Mouse (Mus musculus): ENCODE measurements at regions not wholly inside any gene's neighbourhood (a gene's known extent, or its start where the extent isn't known, plus 50 kb on each side); places are given as distances from the start of the nearest gene placed in this dataset.
A peak's percentile ranks its signal among the peaks of the same experiment; 100 is the strongest.

DNA sequence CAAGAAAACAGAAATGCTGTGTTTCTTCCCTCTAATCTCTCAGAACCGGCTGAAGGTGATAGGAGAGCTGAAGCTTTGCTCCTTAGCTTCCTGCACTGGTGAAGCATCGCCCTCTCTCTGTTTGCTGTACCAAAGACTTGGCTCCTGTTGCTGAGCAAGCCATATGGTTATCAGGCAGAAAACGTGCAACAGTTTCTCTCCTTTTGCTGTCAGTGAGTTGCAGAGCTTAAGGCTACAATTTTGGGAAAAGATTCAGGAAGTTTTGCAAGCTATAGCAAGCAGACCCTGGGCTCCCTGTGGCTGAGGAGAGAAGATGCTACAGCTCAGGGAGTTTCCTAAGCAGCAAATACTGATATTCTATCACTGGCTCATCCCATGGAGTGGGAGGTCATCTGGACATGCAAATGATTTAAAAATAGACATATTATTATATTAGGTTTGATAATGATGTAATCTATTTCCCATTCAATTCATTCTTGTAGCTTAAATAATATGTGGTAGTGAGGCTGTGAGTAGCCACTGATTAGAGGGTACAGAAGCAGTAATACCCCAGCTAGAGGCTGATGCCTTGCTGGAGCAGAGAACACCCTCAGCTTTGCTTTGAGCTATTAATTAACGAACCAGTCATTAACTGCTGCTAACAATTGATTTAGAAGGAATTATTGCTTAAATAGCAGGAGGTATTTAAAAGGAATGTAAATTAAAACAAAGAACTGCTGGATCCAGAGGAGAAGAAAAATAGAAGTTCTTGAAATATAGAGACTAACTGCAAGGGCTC lies 240.1 kb upstream of the Emcn start:
- DNase-seq (ENCODE audit: low spot score) = no peak

DNA sequence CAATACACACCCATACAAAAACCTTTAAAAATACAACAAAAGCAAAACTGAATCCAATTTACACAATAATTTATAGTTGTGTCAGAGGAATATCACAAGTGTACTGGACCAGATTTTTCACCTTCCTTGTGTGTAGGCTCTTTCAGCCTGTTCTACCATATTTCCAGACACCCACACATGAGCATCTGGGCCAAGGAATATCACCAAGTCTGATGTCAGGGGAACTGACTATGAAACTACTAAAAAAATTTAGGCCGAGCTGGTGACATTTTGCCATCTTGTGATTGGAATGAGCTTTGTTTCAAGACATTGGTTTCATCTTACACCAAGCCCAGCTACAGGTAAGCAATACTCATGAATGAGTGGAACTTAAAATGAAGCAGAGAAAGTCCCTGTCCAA lies 234.9 kb upstream of the Emcn start:
- no peak for DNase-seq (ENCODE audit: low spot score)

DNA sequence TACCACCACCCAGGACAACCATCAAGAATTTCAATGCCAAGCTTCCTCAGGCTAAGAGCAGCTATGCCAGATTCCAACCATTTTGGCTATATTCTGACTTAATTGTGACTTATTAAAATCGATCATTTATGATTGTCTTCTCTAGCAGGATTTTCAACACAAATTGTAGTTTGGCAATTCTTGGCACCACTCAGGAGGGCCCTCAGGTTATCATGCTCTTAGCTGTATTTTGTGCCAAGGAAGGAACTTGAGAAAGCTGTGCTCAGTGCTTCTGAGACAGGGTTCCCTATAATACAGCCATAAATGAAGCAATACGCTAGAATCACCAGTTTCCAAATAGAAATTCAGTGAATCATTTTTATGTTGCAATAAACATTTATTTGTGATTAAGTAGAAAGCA lies 232.7 kb upstream of the Emcn start:
- no peak for DNase-seq (ENCODE audit: low spot score)

DNA sequence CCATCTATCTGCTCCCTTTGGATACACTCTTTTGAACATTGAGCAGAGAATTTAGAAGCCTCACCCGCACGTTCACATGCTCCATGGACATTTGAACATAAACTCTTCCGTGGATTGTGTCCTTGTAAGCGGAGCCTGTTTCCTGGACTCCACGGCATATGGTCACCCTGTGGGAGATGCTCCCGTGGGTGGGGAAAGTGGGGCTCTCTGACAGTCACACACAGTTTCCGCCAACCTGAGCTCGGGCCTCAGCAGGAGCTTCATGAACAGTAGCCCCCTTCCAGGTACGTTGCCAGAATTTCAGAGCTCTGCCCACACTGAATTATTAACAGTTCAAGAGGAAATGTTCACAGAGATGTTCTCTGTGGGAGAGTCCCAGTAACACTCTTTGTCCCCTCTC lies 231.1 kb upstream of the Emcn start:
- no peak for DNase-seq (ENCODE audit: low spot score)

DNA sequence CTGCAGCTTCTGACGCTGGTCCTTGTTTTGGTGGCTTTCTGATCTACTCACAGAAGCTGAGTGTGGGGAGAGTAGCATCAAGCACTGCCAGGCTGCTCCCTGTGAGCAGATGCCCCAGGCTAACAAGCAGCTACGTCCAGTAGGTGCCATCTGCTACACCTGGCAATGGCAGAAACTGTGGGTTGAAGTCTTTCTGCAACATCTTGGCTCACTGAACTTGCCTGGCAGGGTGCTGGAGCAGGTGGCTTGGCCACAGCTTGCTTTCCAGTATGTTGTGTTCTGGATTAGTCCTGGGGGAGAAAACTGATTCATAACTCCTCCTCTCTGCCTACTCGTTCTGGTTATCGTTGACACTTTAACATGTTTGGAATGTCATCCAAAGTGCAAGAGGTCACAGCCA lies 230.4 kb upstream of the Emcn start:
- peak; percentile 24 for DNase-seq (ENCODE audit: low spot score)

DNA sequence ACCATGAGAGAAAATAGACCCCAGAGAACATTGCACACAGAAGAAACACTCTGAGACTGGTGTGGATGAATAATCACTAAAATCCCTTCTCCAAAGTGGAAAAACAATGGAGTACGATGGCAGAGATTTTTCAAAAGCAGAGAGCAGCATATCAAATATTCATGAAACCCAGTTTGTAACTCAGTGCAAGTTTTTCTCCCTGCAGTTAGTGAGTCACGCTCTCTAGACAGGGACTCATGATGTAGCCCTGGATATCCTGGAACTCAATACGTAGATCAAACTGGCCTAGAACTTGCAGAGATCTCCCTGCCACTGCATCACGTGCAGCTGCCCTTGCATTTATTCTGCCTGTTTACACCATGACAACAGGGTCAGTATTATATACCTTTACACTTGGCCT lies 210.9 kb upstream of the Emcn start:
- no peak for DNase-seq (ENCODE audit: low spot score)

DNA sequence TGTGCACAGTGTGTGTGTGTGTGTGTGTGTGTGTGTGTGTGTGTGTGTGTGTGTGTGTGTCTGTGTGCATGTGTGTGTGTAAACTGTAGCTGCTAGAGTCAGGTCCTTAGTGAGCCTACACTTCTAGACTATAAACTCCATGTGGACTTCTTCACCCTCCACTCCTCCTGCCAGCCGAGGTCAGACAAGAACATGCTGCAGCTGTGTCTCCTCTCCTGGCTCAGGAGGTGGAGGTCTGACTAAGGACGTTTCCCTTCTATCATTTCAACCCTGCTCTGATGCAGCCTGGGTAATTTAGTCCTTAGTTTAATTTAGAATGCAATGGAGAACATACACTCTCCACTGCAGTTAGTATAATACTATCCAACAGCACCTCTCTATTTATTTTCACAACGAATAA lies 198.8 kb upstream of the Emcn start:
- no peak for DNase-seq (ENCODE audit: low spot score)

DNA sequence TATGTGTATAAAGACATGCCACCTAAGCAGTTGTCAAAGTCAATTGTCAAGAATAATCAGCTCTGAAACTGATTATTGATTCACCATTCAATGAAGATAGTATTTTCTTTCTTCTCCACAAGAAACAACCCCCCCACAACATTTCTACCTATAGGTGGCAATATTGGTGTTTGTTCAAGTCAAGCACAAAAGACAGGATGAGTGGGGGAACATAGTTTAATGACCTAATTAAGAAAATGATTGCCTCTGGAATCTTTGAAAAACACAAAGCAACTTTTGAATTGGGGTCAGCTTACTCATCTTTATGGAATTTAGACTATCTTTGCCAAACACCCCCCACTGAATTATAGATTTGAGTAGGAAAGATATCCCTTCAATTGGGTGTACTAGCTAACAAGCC lies 194.8 kb upstream of the Emcn start:
- no peak for DNase-seq (ENCODE audit: low spot score)

DNA sequence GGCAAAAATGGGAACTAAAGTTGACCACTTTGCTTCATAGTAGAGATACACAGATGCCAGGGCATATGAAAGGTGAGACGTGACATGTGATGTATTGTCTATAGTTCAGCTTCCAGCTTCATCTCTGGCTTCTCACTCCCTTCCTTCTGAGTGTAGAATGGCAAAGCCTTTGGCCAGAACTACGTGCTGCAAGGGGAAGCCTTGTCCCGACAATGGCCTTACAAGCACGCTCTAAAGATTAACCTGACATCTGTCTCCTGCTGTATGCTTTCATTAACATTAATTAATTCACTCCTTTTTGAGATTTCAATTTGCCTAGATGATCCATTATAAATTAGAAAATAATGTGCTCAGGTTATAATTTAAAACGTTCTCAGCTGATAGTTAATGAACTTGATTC lies 193.5 kb upstream of the Emcn start:
- DNase-seq (ENCODE audit: low spot score) = no peak

DNA sequence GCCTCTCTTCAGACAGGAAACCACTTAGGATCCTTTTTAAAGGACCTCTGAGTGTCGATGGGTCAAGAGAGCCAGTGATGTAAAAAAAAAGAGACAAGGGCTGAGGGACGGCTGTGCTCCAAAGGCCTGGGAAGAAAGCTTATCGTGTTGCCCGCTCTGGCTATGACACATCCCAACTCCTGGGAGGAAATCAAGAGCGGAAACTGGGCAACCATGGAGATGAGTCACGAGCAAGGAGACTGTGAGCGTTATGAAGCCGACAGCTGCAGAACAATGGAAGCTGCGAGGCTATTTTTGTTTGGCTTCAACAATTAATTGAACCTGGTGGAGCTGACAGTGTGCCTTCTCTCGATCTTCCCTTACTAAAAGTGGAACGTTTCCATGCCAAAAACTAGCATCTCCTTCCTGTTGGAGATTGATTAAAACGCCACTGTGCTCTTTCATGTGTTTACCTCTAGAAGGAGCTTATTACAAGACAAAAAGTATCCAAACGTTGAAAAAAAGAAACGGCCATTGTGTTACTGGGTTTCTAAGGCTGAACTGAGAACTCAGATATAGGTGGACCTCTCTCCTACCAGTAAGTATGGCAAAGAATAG lies 190.4 kb upstream of the Emcn start:
- DNase-seq (ENCODE audit: low spot score) = peak; percentile 57

DNA sequence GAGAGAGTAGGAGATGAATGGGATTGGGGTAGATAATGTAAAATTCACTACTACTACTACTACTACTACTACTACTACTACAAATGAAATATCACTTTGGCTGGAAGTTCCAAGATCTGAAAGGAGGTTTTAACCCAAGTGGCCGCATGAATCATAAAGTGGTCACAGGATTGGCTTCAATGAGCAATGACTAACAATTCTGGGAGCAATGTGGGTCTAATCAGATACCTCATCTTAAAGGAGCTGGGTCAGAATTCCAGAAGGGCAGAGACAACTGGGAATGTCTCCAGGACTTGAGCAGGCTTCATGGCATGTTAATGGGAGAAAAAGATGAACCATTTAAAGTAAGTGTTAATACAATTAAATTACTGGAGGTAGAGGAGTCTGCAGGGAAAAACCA lies 189.4 kb upstream of the Emcn start:
- no peak for DNase-seq (ENCODE audit: low spot score)

DNA sequence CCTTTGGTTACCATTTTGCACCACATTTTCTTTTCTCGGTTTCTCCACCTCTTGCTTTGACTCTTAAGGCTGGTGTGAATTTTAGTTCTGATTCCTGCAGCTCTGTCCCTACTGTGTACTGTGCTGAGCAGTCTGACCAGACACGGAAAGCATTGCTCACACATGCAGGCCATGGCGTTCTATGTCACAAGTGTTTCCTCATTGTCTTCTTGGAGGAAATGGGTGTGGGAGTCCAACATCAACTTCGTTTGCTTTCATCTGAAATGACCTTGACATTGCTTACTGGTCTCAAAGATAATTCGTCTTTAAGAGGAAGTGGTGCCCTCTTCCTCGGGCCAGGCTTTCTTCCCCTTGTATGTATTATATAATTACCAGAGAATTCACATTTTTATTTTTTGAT lies 187.6 kb upstream of the Emcn start:
- no peak for DNase-seq (ENCODE audit: low spot score)

DNA sequence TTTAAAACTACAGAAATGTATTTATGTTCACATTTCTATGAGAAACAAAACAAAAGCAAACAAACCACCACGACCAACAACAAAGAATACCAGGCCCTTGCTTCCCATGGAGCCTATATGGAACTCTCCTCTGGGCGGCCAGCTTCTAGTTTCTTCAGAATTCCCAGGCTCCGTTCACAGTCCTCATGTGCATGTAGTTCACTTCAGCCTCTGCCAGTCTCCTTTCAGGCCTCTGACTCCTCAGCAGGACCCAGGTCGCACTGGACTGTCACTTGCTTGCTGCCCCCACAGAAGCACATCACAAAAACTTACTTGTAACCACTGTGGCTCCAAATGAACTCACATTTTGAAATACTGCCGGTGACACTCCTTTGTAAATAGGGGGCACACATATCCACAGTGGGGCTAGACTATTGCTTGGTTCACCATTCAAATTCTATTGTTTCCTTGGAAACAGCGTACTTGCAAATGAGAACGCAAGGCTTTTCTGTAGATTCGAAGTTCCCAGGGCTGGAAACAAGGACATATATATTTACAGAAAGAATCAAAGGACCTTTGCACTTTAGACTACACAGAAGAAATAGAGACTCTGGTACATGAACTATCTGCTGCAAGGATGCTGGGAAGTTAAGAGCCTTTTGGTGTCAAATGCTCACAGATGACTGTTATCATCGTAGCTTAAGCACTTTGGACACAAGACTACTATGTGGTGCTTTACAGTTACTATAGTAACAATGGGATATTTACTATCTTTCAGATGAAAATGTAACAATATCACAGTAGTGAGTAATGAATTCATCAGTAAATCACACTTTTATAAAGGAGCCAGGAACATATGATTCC lies 186.4 kb upstream of the Emcn start:
- no peak for DNase-seq (ENCODE audit: low spot score)

DNA sequence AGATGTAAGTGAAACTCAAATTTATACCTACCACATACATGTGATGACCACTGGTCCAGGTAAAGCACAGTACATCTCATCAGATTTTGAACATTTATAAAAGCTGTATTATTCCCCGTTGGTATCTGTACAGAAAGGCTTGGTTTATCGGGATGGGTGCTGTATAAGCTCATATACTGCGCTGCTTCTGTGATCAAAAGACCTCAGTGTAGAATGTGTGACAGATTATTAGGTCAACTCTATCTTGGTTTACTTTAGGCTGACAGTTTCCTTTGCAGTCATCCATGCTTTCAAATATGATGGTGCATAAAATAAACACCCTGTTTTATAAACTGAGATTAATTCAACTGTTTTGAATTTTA lies 185.8 kb upstream of the Emcn start:
- no peak for DNase-seq (ENCODE audit: low spot score)

DNA sequence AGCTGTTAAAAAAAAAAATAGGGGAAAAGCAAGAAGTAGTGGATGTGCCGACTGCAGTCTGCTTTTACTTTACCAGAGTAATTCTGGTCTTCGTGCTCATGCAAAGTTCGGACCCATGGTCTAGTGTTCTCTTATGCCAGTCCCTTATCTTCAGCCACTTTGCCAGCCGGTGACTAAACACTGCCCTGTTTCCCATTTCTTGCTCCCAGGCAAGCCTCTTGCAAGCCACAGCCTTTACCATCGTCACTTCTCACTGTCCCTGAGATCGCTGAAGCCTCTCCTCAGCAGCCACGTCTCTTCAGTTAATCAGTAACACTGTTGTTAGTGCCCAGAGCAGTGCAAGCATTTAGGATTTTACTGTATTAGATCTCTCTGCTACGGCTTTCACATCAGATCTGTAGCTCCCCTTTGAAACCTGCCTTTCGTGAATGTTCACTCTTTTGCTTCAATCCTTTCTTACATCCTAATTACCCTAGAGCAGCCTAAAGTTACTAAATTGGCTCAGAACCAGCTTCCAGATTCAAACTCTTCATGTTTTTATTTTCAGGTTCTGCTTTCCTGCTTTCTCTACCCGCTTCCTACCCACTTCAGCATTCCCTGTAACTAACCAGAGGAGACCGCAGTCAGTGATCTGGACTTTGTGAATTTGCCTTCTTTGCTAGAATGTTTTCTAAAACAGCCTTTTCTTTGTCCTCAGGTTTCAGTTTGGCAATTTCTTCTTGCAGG lies 184.5 kb upstream of the Emcn start:
- no peak for DNase-seq (ENCODE audit: low spot score)

DNA sequence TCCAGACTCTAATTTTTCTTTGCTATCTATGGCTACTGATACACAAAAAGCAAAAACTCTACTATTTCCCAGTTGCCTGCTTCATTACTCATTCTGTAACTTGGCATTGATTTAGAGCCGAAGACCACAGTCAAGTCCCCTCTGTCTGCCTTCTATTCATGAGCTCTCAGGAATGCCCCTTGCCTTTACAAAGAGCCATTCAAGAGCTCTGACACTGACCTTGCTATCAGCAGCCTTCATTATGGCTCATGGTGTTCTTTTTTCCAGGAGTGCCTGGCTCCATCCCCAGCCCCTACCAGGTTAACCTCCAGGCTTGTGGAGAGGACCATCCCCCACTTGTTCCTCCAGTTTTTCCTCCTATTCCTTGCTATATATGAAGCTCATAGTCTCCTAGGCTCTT lies 151.8 kb upstream of the Emcn start:
- no peak for DNase-seq (ENCODE audit: low spot score)

DNA sequence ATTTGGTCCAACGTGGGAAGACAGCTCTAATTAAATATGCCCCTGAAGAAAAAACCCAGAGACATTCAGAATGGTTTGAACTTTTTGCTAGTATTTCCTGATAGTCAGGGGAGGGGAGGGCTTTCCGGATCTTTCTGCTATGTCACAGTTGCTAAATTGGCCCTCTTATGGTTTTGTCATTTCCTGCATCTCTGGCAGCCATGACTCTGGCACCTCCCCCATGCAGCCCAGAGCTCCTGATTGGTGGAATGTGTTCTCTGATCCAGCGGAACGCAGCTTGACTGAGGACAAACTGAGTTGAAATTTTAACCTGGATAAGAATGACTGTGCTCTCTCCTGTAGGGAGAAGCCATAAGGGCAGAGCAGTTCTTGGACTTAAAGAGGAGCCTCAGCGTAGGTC lies 150.4 kb upstream of the Emcn start:
- DNase-seq (ENCODE audit: low spot score) = no peak

DNA sequence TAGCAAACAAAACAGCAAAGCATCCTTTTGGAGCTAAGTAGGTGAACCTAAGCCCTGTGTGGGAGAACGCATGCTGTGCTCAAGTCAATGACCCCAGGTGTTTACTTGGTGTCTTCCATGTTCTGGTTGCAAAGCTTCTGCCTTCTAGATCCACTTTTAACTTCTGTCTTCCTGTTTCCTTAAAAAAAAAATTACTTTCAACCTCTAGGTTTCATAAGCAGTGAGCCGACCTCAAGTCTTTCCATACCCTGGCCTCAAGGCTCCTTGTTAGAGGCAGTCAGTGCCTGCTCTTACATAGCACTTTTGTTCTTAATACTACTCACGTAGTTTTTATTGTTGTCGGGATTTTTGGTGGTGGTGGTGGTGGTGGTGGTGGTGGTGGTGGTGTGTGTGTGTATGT lies 149.9 kb upstream of the Emcn start:
- DNase-seq (ENCODE audit: low spot score) = no peak

DNA sequence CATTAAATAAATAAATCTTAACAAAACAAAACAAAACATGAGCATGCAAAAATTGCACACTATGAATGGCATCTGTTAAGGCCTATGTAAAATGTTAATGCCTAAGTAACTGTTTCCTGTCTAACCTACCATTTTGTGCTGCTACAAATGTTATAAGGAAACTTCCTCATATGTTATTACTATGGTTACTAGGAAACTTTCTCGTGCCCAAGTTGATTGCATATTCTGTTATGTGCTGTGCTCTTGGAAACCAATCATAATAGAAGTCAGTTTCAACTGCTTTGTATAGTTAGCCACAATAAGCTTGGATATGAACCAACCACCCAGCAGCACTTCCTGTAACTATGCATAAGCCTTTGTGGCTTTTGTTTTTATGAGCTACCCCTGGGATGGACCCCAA lies 147.0 kb upstream of the Emcn start:
- DNase-seq (ENCODE audit: low spot score) = no peak

DNA sequence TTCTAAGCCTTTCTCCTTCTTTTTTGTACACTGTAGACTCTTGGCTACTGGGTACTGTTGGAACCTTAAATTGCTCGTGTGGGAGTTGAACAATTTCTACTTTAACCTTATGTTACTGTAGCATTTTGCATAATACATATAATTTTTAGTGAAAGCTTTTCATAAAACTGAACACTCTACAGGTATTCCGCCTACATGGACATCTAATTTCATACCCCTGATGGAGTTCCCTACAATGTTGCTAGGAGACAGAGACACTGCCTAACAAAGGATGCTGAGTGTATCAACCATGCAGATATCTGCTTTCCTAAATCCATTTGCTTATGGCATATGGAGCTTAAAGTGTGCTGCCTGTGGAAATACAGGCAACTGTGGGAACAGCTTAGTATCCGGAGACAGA lies 129.2 kb upstream of the Emcn start:
- DNase-seq (ENCODE audit: low spot score) = no peak

DNA sequence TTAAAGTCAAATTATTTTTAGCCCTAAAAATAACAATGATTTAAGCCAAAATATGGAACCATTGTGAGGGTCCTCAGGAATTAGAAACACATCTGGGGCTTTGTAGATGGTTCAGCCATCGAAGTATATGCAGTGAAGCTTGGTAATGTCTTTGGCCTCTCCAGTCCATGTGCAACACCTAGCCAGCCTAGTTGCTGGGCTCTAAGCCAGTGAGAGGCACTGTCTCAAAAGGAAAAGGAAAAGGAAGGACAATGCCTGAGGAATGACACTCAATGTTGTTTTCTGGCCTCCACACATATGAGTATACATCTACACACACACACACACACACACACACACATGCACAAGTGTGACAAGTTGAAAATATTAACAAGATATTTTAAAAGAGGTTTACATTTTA lies 124.8 kb upstream of the Emcn start:
- no peak for DNase-seq (ENCODE audit: low spot score)

DNA sequence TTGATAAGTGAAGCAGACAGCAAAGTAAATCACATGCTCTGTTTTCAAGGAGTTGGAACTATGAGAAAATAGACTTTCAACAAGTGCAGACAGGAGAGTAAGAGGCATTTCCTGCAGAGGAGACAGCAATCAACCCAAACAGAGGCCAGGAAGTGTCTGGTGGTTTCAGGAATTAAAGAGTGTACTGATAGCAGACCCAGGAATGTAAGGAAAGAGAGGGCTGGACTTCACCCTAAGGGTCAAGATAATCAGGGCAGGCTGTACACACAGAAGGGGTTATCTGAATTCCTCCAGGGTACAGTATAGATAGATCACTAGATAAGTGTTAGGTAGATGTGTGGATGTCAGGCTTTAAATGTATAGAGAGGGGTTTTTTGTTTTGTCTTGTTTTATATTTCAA lies 123.6 kb upstream of the Emcn start:
- DNase-seq (ENCODE audit: low spot score) = no peak

DNA sequence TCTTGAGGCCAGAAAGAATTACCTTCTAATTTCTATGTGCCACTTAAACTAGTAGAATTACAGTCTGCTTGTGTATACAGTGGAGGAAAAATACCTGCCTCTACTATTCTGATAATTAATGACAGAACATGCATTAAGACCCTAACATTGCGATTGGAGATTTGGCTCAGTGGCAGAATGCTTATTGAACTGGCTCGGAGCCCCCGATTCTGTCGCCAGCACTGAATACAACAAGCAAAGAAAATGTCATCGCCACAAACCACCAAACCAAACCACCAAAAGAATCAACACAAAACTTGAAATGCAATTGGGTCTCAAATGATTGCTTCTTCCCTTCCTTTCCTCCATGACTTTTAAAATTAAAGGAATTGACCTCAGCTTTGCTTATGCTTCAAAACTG lies 122.9 kb upstream of the Emcn start:
- DNase-seq (ENCODE audit: low spot score) = no peak

All from adipocyte (in vitro differentiated cells).